Mouse (Mus musculus) hematopoietic stem cell, adult 5-6 weeks (primary cell): ENCODE measurements at regions not wholly inside any gene's neighbourhood (a gene's known extent, or its start where the extent isn't known, plus 50 kb on each side); places are given as distances from the start of the nearest gene placed in this dataset.

Experiments used
- ATAC-seq, 2 experiments: fragments of 125-278 bp in 1 of 2; replicated peaks in 1 of 2; 2 replicates each; pipeline ENCODE4 v1.8.0; 2016 to 2017; ENCODE audit warnings: inconsistent platforms in 2 of 2, mild to moderate bottlenecking in 2 of 2, moderate number of reproducible peaks in 2 of 2, low read depth in 1 of 2, moderate TSS enrichment in 1 of 2; ENCODE audit not compliant: low FRiP score in 2 of 2, poor library complexity in 2 of 2, severe bottlenecking in 2 of 2, insufficient read depth in 1 of 2, low TSS enrichment in 1 of 2

DNA sequence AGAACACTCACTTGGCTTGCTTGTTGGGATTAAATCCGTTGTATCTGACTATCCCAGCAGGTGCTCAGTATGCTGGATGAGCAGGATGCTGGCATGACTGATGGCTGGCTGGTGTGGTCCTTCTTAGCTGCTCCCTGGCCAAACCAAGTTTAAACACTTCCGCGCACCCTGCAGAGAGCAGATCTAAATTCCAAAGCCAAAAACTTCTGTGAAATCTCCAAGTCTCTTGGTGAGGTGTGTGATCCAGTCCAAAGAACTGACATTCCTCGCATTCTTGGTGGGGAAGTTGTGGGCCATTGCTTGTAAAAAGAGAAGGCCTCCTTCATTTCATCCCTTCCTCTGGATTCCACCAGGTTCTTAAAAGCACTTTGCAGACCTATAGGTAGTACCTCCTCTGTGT lies 1200.9 kb upstream of the A1bg start:
- no peak for ATAC-seq

DNA sequence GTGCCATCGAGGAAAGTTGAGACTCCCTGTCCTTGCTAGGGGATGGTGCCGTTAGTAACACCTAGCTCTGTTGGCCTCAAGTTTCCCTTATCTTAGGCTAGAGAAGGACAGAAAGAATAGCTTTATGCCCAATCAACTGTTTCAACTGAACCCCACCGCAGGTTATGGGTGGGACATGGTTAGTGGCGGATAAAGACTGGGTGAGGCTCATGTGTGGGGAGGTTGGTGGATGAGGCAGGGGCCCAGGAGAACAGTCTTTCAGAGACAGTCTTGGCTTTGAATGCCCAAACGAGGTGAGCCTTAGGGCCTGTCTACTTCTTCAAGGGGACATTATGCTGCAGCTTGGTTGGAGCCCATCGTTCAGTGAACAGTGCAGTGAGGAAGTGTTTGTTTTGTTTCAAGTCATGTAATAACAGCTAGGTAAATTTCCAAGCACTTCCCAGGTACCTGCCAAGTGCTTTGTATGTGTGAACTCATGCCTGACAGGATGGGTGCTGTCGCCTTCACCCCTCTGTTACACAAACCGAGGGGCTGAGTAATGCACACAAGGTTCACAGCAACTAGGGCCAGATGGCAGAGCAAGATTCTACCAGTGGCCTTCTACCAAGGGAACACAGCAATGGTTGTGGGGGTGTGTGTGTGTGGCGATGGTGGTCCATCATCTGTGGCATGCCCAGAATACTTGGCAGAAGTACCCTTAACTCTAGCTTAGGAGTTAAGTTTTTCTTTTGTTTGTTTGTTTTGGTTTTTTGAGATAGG lies 1199.6 kb upstream of the A1bg start:
- ATAC-seq: no peak; a peak in 1 of 4 replicates

DNA sequence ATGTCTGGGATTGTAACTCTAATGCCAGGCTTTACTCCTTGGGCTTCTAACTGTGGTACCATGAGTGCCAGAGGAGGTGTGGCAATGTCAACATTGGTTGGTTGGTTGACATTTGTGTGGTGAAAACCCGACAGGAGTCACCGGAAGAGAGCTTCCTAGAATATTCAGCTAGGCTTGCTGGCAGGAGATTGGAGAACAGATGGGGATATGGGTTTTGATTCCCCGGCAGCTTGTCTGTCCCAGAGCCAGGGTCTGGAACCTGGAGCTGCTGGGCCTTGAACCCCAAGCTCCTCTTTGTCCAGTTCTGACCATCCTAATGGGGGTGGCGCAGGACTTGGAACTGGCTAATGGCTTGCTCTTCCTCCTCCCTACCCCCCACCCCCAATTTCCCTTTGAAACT lies 1198.9 kb upstream of the A1bg start:
- no peak for ATAC-seq

DNA sequence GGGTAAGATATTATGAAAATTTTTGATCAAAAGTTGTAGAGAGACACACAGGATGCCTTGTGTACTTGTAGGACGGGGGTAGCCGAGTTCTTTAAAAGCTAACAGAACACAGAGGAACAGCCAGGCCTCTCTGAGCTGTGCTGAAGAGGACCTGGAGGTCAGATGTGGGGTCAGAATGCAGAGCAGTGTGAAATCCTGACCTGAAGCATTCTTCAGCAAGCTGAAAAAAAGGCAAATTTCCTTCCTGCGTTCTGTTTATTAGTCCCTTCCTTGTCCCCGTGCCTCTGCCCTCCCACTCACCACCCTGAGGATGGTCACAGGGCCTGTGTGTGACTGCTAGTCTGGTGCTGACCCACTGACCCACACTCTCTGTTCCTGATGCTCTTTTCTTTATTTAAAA lies 1197.9 kb upstream of the A1bg start:
- ATAC-seq: no peak

DNA sequence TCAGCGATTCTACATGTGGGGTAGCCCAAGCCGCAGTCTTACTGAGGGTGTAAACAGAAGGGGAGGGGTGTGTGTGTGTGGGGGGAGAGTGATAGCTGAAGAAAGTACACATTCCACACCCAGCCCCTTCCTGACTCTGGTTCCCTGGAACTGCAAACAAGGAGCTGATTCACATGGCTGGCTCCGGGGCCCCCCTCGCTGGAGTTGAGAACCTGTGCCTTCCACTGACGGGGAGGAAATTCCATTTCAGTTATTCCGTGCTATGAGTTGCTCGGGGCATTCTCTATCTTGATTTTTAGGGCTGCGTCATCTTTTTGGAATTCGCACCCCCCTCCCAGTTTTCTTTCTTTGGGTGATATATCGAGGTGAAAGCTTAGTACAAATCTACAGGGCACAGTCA lies 1196.2 kb upstream of the A1bg start:
- no peak for ATAC-seq

DNA sequence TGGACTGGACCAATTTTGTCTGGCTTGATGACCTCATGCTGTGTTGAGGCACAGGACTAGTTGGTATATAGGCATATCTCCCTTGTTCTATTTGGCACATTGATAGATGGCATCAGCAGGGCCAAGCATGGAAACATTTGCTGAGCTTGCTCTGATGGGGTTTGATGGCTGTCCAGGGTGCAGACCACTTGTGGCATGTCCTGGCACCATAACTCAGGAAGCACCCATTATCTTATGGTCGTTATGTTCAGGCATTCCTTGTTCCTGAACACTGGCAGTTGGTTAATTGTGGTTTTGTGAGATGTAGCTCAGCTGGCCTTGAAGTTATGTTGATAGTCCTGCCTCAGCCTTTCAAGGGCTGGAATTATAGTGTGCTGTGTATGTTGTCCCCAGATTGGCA lies 1193.4 kb upstream of the A1bg start:
- no peak for ATAC-seq

DNA sequence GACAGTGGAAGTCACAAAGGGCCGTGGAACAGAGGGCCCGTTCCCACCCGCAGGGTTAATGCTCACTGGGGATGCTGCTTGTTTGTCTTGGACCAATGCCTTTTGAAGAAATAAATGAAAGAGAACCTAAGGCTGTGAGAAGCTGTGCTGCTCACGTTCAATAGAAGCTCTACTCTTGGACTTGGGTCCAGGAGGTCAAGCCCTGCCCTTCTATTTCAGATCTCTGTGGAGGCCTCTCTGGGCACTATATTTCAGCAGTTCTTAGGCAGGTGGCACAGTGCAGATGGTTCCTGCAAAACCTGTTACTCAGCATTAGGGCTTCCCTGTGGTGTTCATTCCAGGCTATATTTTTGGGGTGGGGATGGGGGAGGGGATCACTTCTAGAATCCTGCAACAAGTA lies 1192.0 kb upstream of the A1bg start:
- ATAC-seq: no peak

DNA sequence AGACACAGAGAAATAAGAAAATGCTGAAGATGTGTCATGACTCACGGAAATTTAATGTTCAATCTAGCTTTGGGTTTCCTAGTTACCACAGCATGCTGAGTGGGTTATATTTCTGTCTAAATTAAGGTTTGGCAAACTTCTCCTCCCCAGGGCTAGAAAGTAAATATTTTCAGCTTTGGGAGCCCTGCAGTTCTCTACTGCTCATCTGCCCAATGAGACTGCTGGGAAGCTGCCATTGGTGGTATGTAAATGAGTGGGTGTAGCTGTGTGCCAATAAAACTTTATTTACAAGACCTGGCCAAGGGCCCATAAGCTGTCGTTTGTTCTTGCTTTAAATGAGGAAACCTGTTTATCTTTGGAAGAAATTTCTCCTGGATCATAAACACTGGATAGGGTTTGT lies 1189.3 kb upstream of the A1bg start:
- ATAC-seq: no peak

DNA sequence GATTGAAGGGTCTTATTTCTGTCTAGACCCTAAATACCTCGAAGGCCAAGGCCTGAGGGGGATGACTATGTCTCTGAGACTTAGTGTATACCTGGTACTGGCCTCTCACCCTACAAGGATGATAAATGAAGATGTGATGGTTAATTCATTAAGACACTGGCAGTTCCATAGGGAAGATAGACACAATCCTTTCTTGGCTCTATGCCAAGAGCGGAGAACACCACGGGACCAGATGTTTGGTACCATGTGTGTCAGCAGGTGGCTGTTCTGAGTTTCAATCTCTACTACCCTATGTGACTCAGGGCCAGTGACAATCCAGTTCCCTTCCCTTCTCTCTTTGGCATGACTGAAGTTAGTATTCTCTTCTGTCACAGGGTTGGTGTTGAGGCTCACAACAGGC lies 1185.2 kb upstream of the A1bg start:
- ATAC-seq: no peak

DNA sequence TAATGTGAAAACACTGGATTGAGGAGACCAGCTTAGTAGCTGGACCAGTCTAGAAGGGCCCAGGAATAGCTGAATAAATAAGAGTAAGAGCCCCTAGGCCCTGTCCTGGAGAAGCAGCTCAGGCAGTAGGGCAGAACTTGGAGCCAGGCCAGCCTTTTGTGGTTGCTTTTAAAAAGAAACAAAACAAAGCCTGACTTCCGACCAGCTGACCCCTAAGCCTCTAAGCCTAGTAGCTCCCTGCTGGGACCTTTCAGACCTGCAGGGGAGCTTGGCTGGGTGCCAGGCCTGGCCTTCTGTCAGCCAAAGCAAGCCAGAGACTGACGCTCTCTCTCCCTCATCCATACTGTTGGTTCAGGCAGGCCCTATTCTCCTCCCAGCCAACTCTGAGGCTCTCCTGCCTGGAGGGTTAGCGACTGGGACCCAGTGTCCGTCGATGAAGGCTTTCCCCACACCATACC lies 1183.7 kb upstream of the A1bg start:
- peak; percentile 78 to 85 for ATAC-seq

DNA sequence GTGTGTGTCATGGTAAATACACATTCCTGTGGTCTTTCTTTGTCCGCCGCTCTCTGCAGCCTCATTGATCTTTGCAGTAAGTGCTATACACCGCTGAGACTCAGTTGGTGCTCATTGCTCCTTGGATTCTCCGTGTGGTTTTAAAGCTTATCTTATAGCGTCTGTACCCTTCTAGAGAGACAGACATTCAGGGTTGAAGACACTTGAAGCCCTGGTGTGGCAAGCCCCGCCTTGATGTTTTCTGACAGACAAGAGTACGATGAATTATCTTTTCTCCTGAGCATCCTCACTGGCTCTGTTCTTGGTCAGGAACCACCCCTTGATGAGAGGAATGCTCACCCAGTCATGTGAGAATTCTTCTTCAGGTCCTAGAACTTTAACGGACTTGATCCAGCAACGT lies 1182.7 kb upstream of the A1bg start:
- no peak for ATAC-seq

DNA sequence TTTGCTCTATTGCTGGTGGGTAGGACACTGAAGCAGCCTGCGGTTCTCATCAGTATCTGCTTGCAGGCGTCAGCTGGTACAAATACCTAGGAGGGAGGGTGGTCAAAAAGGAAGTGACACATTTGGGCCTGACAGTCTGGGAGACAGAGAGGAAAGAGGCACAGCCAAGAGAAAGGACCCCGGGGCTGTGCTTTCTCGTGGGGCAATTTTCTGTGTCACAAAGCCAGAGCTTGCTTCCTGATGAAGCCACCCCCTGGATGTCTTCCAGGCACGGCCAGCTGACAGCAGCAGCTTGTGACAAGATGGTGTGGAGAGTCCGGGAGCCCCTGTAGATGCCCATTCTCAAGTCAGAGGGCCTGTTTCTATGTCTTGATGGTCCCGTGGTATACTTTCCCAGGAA lies 1181.8 kb upstream of the A1bg start:
- ATAC-seq: no peak

DNA sequence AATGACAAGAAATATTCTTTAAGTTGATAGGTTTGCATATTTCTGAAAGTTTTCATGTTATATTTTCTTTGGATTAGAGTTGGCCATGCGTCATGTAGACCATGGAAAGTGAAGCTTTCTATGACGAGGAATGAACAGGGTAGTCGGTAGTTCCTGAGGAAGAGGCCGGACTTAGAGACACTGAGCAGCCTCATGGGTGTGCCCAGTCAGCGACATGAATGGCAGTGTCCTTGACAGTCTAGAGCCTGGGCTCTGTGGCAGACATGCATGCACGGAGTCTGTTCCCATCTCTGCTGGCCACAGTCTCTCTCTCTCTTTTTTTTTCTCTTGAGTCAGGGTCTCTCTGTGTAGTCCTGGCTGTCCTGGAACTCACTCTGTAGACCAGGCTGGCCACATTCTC lies 1176.9 kb upstream of the A1bg start:
- no peak for ATAC-seq

DNA sequence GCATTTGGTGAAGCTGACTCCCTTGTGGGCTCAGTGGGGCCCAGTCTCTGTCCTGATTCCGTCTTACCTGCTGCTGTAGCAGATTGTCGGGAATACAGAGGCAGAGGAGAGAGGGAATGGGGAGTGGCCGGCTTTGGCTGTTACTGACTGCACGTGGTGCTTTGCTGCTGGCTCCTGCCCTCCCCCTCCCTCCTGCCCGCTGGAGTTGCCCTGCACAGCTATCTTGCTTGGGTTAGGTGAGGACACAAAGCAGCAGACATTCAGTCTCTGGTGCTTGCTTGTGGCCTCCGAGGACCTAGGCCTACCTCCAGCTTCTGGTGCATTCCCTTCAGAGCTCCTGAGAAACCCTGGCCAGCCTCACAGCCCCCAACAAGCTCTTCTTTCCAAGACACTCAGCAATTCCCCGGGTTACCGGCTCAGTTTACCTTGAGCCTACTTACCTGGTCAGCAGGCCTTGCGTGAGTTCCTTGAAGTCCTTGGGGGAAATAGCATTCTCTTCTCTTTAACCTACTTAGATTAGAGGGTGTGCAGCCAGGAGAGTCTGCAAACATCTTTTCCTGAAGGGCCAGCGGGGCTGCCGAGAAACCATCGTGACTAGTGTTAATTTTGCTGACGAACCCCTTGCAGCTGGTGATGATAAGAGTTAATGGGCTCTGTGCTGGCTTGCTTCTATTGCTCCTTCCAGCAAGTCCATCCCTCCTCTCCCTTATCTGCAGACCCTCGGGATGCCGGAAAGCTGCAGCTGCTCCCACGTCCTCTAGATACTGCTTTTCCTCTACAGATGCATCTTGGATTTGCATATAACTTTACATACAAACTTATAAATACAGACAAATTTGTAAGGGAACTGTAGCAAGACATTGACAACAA lies 1176.2 kb upstream of the A1bg start:
- no peak for ATAC-seq

DNA sequence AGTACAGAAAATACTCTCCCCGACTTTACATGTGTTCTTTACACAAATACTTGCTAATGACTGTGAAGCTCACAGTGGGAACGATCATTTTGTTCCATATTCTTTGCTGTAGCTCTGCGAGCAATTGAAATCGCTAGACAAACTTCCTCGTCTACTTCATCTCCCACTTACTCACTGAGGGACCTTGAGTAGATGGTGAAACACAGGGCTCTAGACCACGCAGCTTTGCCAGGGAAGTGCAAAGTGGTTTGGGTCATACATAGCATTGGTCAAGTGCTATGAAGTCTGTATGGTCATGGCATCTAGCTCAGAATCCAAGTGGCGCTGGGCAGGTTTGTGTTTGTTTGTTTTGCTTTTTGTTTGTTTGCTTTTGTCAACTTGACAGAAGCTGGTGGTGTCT lies 1174.0 kb upstream of the A1bg start:
- no peak for ATAC-seq

DNA sequence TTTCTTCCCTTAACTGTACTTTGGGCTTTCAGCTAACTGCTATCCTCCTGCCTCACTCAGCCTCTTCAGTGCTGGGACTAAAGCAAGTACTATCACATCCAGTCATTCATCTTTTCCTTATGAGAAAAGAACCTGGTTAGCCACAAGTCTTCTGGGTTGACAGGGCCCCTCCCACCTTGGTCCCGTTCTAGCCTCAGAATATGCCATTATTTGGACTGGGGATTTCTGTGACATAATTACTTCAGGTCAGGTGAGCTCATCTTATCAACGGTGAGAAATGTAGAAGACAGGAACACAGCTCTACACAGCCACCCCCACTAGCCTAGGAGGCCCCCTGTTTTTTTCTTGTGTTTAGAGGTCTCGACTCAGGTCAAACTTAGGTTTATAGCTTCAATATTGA lies 1172.4 kb upstream of the A1bg start:
- ATAC-seq: no peak

DNA sequence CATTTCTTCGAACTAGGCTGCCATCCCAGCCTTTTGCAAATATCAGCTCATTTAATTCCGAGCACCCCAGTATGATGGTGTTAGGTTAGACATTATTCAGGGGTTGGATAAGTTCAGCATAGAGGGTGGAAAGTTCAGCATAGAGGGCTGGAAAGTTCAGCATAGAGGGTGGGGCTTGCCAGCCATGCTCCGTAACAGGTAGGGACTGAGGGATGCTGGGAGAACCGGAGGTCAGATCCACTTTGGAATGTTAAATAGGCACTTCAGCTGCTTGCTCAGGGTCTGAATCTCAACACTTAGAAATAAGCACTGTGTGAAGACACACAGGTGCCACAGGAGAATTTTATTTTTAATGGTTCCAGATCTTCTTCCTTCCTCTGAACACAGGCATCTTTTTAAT lies 1170.9 kb upstream of the A1bg start:
- no peak for ATAC-seq

DNA sequence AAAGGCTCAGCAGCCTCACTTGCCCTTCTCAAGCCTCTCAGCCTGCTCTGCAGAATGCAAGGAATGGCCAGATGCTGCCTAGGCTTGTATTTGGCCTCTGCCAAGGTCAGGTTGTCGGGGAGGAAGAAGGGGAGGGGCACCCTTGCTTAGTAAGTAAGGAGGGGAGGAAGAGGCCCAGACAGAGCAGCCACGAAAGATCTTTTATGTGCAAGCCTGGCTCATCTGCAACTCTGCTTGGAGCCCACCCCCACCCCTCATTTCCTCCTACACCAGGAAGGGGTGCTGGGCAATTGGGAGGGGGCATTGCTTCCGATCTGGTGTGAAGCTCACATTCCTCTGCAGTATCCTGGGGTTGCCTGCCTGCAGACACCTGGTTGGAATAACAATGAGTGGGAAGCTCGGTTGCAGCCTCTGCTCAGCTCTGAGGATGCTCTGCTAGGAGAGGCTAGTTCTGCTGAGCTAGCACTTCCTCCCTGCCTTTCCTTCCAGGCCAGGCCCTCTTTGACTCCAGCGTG lies 1169.9 kb upstream of the A1bg start:
- ATAC-seq: 0 out of 4 replicates have a peak, but pooled peaks of 1 of the 2 experiments have one; percentile 29
